Mouse (Mus musculus) 3T3-L1 (cell line): Measurements from ENCODE around the gene AY074887.
"Not testable (repeated sequence)": the region's sequence is repeated elsewhere in the genome, so short reads cannot be mapped to it uniquely, and the experiment has no call there.

Source experiments
- DNase-seq: peaks from one replicate; pipeline ENCODE4 v3.0.0-alpha.2; 2015; ENCODE audit warnings: low read depth, low spot score

AY074887 gene

GRCm38 (mm10) chr9:54950575-54951321 lies at the start of gene AY074887, which contains the start of gene Psma4:
TSS of gene AY074887 (minus strand) at chr9:54950998.
TSS of gene Psma4 (plus strand) at chr9:54950790.
- DNase-seq: peak; percentile 96

- DNase-seq: no peak
These were observed 44.8 kb upstream of the AY074887 start for GRCm38 (mm10) chr9:54995645-54996044.

GRCm38 (mm10) chr9:54994381-54994780 lies 43.6 kb upstream of the AY074887 start:
- DNase-seq: no peak

- DNase-seq: no peak
These were observed 39.6 kb upstream of the AY074887 start for GRCm38 (mm10) chr9:54990362-54990761.

- no peak for DNase-seq
These were observed 31.6 kb upstream of the AY074887 start for GRCm38 (mm10) chr9:54982401-54982800.

- DNase-seq: no peak
These were observed 30.7 kb upstream of the AY074887 start for GRCm38 (mm10) chr9:54981291-54982191.

- DNase-seq: no peak
These were observed 29.9 kb upstream of the AY074887 start, which contains the start of gene Chrna5 for GRCm38 (mm10) chr9:54980674-54981073. TSS of gene Chrna5 (plus strand) at chr9:54980880.

- DNase-seq: no peak
These were observed 19.3 kb upstream of the AY074887 start for GRCm38 (mm10) chr9:54969972-54970637.

- DNase-seq: no peak
These were observed 12.9 kb upstream of the AY074887 start for GRCm38 (mm10) chr9:54963669-54964068.

GRCm38 (mm10) chr9:54961059-54961458 lies 10.3 kb upstream of the AY074887 start:
- DNase-seq: no peak

GRCm38 (mm10) chr9:54950162-54950561 lies 636 bp downstream of the AY074887 start:
- not testable (repeated sequence) for DNase-seq

GRCm38 (mm10) chr9:54949465-54949864 lies 1.3 kb downstream of the AY074887 start:
- peak; percentile 18 for DNase-seq

- no peak for DNase-seq
These were observed 4.5 kb downstream of the AY074887 start for GRCm38 (mm10) chr9:54946256-54946655.

GRCm38 (mm10) chr9:54944467-54944866 lies 6.3 kb downstream of the AY074887 start:
- DNase-seq: peak; percentile 14

- DNase-seq: no peak
These were observed 8.7 kb downstream of the AY074887 start for GRCm38 (mm10) chr9:54942071-54942470.

- DNase-seq: no peak
These were observed 18.4 kb downstream of the AY074887 start for GRCm38 (mm10) chr9:54932379-54932778.

- no peak for DNase-seq
These were observed 19.0 kb downstream of the AY074887 start for GRCm38 (mm10) chr9:54931765-54932164.

- DNase-seq: no peak
These were observed 20.1 kb downstream of the AY074887 start for GRCm38 (mm10) chr9:54930741-54931140.

- no peak for DNase-seq
These were observed 30.9 kb downstream of the AY074887 start for GRCm38 (mm10) chr9:54919946-54920345.

- no peak for DNase-seq
These were observed 32.0 kb downstream of the AY074887 start for GRCm38 (mm10) chr9:54918781-54919180.

- no peak for DNase-seq
These were observed 32.6 kb downstream of the AY074887 start for GRCm38 (mm10) chr9:54918191-54918590.
